Mouse (Mus musculus) erythroblast, embryonic 14.5 days (primary cell): ENCODE results near the gene Olfr160. TPM values are rescaled to one million over a fixed set of nuclear protein-coding genes. Genes with fewer than 3 reads are reported as not detected.

Experiments used
- H3K27me3 ChIP-seq: 2 replicates; pipeline ENCODE4 v1.6.1; 2012; ENCODE audit warnings: inconsistent platforms; ENCODE audit not compliant: control insufficient read depth
- H3K36me3 ChIP-seq: 2 replicates; pipeline ENCODE4 v1.6.1; 2012; ENCODE audit warnings: mild to moderate bottlenecking, inconsistent platforms; ENCODE audit not compliant: control insufficient read depth
- H3K4me1 ChIP-seq: 2 replicates; pipeline ENCODE4 v1.6.1; 2012; ENCODE audit warnings: inconsistent platforms; ENCODE audit not compliant: control insufficient read depth
- H3K4me3 ChIP-seq: replicated peaks from 2 replicates; pipeline ENCODE3; 2012; ENCODE audit warnings: moderate library complexity, mild to moderate bottlenecking, inconsistent platforms
- H3K9me3 ChIP-seq: 2 replicates; pipeline ENCODE4 v1.6.1; 2012; ENCODE audit warnings: low read length, inconsistent platforms, mixed read lengths; ENCODE audit not compliant: control insufficient read depth
- GATA1 ChIP-seq: IDR thresholded peaks from 2 replicates; pipeline ENCODE4 v1.6.1; 2012; ENCODE audit warnings: low read length, inconsistent platforms, mixed read lengths
- TAL1 ChIP-seq: IDR thresholded peaks from 3 replicates; pipeline ENCODE4 v1.6.1; 2012; ENCODE audit warnings: low read length, inconsistent platforms, mixed read lengths
- polyA plus RNA-seq: library from polyadenylated mRNA; stranded (reverse); fragments of >175 nt; gene quantifications from 2 replicates; pipeline ENCODE4 v1.2.3, GENCODE M21; 2012

Gene Olfr160
- polyA plus RNA-seq, 1 experiment: not detected

DNA sequence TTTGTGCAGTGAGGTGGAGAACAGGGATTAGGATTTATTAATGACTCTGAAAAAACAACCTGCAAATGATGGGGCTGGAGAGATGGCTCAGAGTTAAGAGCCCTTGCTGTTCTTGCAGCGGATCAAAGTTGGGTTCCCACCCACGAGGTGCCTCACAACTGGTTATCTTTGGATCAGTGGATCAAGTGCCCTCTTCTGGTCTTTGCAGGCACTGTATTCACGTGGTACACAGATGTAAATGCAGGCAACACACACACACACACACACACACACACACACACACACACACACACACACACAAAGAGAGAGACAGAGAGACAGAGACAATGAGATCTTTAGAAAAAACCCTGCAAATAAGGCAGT is 28.1 kb downstream of the Olfr160 start:
- no peaks in the 10 kb centered on the region for H3K36me3 ChIP-seq
- H3K9me3 ChIP-seq: no peaks in the 10 kb centered on the region
- no peak overlapping the region for H3K4me3 ChIP-seq
- no peaks in the 10 kb centered on the region for H3K27me3 ChIP-seq
- no peaks in the 10 kb centered on the region for H3K4me1 ChIP-seq
- TF ChIP-seq GATA1 (no peak), TAL1 (no peak)

DNA sequence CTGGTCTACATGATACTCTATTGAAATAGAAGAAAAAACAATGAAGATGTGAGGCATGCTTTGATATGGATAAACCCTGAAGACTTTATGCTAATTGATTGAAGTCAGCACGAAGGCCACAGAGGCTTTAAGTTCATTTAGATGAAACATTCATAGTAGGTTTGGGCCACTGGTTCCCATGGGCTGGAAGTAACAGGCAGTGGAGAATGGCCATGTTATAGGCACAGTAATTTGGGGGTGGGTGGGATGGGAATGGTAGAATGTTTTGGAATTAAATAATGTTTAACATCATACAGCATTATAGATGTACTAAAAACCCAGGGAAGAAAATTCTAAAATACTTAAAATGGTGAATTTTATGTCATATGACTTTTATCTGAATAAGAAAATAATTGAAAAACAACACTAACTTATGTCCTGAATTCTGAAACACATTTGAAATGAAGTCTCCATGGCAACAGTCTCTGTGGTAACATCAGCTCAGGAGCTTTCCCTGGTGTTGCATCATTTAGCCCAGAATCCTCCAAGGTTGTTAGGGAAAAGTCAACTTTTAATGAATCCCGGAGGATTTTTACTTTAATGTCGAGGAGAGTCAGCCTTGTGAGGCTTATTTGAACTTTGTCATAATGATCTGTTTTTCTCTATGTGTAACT is 28.6 kb downstream of the Olfr160 start:
- Histone ChIP-seq H3K36me3 (no peaks in the 10 kb centered on the region), H3K4me1 (no peaks in the 10 kb centered on the region), H3K4me3 (no peak overlapping the region), H3K9me3 (no peaks in the 10 kb centered on the region), H3K27me3 (no peaks in the 10 kb centered on the region)
- no peak for TF ChIP-seq GATA1
- no peak for TF ChIP-seq TAL1

DNA sequence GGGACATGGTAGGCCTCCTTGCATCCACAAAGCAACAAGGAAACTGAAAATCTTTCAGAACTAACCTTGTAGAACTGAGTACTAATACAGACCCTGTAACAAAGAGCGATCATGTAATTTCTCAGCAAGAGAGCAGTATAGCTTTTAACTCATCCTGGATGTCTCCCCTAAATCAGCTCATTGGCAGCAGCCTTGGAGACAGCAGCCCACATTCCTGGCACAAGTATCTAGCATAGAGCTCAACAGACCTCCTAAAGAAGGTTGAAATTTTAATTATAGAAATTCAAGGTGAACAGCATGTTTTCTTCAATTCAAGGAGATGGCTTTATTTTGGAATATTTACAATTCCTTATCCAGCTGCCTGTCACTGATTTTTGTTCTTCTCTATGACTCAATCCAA is 34.9 kb downstream of the Olfr160 start:
- Histone ChIP-seq H3K36me3 (no peaks in the 10 kb centered on the region), H3K4me1 (no peaks in the 10 kb centered on the region), H3K9me3 (no peaks in the 10 kb centered on the region), H3K27me3 (no peaks in the 10 kb centered on the region), H3K4me3 (no peak overlapping the region)
- TF ChIP-seq TAL1 (no peak), GATA1 (no peak)

DNA sequence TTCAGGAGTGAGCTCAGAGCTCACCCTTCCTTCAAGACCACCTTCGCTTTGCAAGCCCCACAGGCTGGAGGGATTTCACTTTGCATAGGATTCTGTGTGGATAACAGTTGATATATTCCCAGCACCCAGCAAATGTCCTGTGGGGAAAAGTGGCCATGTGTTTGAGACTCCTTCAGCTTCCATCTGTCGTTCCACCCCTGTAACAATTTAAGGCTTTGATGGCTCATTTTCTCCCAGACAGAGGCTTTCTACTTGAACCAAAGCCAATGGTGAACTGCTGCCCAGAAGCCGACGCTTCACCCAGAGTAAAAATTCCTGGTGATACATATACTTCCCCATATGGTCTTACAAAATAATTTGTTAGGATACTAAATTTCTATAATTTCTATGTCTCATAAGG is 40.8 kb downstream of the Olfr160 start:
- Histone ChIP-seq H3K4me3 (no peak overlapping the region), H3K36me3 (no peaks in the 10 kb centered on the region), H3K27me3 (no peaks in the 10 kb centered on the region), H3K4me1 (no peaks in the 10 kb centered on the region), H3K9me3 (no peaks in the 10 kb centered on the region)
- TF ChIP-seq TAL1: no peak
- no peak for TF ChIP-seq GATA1

DNA sequence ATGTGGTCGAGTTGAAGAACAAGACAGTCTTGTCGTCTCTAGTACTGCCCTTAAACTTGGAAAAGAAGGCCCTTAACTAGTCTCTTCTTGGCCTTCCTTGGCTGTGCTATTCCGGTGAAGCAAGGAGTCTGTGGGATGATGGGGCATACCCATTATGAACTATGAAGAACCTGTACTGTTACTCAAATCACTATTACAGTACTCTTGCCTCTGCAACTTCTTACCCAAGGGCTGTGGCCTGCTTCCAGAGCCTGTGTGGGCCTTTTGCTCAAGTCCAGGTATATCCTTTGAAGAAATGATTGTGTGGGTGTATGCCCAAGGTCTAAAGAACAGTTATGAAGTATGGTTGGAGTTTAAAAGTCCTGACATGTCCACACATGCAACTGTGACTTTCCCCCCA is 45.8 kb downstream of the Olfr160 start:
- H3K27me3 ChIP-seq: no peaks in the 10 kb centered on the region; the same call in 1 of the 2 replicates
- H3K9me3 ChIP-seq: no peaks in the 10 kb centered on the region
- H3K4me3 ChIP-seq: no peak overlapping the region
- no peaks in the 10 kb centered on the region for H3K4me1 ChIP-seq
- TF ChIP-seq GATA1 (no peak), TAL1 (no peak)
- H3K36me3 ChIP-seq: no peaks in the 10 kb centered on the region

DNA sequence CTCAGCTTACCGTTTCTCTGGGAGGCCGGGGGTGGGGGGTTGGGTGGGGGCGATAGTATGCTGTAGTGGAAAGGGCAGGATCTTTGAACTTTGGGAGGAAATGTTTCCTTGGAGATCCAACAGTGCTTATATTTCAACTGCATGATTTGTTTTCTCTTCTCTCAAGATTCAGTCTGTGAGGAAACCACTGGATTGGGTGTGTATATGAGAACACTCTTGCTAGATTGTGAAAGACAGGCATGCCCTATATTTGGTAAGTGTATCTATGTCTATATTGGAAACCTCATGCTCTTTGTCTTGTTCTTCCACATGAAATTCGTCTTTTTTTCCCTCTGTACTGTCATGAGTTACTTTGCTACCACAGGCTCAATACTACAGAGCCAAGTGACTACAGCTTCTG is 46.4 kb downstream of the Olfr160 start:
- H3K4me3 ChIP-seq: no peak overlapping the region
- H3K4me1 ChIP-seq: no peaks in the 10 kb centered on the region
- TF ChIP-seq GATA1: no peak
- no peak for TF ChIP-seq TAL1
- no peaks in the 10 kb centered on the region; the same call in 1 of the 2 replicates for H3K27me3 ChIP-seq
- no peaks in the 10 kb centered on the region for H3K36me3 ChIP-seq
- H3K9me3 ChIP-seq: no peaks in the 10 kb centered on the region

DNA sequence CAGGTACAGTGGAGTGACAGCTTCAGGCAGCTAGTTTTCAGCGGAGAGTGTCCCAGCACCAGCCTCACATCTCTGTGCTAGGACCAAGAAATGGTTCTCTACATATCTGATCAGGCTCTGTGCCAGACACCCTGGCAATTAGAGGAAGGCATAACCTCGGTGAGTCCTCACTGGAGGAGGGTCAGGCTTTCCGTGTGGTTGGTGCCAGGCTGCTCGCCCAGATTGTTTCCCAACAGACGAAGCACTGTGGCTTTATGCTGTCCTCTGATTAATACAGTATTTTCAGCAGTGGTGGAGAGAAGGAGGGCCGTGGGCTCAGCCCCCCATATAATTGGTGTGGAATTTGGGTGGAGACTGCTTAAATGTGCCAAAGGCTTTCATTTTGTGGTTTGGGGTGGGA is 46.9 kb downstream of the Olfr160 start, which contains the start of gene Panx3:
Gene Panx3 (minus strand): TSS at position 121 of the 400 bp plus-strand sequence.
- no peaks in the 10 kb centered on the region for H3K4me1 ChIP-seq
- no peaks in the 10 kb centered on the region for H3K36me3 ChIP-seq
- H3K9me3 ChIP-seq: no peaks in the 10 kb centered on the region
- H3K27me3 ChIP-seq: no peaks in the 10 kb centered on the region; the same call in 1 of the 2 replicates
- H3K4me3 ChIP-seq: no peak within 1 kb of the TSS
- TF ChIP-seq TAL1 (no peak), GATA1 (no peak)

DNA sequence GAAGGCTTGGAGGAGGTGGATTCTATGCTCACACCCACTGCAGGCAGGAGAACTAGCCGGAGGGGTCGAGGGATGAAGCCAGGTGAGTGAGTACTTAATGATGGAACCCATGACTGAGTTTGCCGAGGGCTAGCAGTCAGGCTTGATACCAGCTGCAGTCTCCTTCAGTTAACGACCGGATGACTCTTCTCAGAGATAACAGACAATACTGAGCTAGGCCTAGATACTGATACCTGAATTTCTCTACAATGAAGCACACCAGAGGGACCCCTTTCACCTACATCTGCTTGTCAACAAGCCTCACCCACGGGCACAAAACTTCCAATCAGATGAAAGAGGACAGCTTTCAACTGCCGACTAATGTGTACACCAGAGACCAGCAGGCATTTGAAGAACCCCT is 50.0 kb downstream of the Olfr160 start:
- Histone ChIP-seq H3K9me3 (no peaks in the 10 kb centered on the region), H3K27me3 (no peaks in the 10 kb centered on the region; the same call in 1 of the 2 replicates), H3K4me3 (no peak overlapping the region), H3K4me1 (no peaks in the 10 kb centered on the region), H3K36me3 (no peaks in the 10 kb centered on the region)
- TF ChIP-seq GATA1 (no peak), TAL1 (no peak)

DNA sequence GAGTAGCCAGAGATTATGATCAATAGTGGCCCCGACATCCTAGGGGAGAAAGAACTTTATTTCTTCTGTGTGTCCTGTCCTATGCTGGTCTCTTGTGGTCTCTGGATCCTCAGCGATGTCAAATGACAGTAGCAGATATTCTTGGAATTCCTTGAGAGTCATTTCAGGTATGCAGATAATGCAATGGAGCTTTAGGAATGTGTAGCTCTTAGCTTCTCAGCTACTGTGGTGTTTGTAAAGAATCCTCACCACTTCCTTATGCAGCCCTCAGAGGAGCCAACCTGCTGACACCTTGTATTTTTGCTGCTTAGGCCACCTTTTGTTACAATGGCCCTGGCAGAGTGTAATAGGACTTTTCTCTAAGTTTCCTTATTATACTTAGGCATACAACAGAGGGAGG is 51.4 kb downstream of the Olfr160 start:
- no peaks in the 10 kb centered on the region; the same call in 1 of the 2 replicates for H3K27me3 ChIP-seq
- TF ChIP-seq GATA1 (no peak), TAL1 (no peak)
- no peak overlapping the region for H3K4me3 ChIP-seq
- no peaks in the 10 kb centered on the region for H3K9me3 ChIP-seq
- H3K4me1 ChIP-seq: no peaks in the 10 kb centered on the region
- no peaks in the 10 kb centered on the region for H3K36me3 ChIP-seq

DNA sequence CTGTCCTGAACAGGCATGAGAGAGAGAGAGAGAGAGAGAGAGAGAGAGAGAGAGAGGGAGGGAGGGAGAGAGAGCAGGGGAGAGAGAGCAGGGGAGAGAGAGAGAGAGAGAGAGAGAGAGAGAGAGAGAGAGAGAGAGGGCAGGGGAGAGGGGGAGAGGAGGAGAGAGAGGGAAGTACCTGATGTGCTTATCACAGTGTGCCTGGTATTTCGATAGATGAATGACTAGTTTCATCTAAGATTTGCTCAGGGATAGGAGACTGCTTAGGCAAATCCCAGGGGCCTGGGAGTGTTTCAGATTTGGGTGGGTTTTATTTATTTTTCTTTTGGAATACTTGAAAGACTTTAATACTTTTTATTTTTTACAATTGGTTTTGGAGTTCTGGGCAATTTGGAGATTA is 52.8 kb downstream of the Olfr160 start:
- TF ChIP-seq TAL1 (no peak), GATA1 (no peak)
- Histone ChIP-seq H3K4me3 (no peak overlapping the region), H3K9me3 (no peaks in the 10 kb centered on the region), H3K4me1 (no peaks in the 10 kb centered on the region), H3K36me3 (no peaks in the 10 kb centered on the region), H3K27me3 (no peaks in the 10 kb centered on the region; the same call in 1 of the 2 replicates)
